Mouse (Mus musculus): Measurements from ENCODE around the gene Gm12695.

Gene Gm12695

DNA sequence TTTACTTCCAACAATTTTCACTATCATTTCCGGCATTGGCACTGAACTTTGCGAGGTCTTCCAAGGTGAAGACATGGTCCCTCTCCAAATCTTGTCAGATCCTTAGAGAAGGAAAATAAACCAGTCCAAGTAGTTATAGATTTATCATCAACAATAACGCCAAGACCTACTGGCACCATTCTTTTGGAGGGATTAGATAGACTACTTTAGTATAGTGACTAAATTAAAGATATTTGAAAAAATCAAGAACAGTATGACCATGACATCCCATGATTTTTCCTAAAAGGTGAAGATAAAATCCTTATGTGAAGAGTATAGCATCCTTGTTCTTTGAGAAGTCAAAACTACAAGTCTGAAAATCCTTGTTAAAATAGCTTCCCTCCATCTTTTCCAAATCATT, at the start of gene Gm12695:
Gene Gm12695 (minus strand): TSS at position 101 of the 400 bp plus-strand sequence.
- in situ Hi-C loops (cut with MboI, MseI), result no loop called here

DNA sequence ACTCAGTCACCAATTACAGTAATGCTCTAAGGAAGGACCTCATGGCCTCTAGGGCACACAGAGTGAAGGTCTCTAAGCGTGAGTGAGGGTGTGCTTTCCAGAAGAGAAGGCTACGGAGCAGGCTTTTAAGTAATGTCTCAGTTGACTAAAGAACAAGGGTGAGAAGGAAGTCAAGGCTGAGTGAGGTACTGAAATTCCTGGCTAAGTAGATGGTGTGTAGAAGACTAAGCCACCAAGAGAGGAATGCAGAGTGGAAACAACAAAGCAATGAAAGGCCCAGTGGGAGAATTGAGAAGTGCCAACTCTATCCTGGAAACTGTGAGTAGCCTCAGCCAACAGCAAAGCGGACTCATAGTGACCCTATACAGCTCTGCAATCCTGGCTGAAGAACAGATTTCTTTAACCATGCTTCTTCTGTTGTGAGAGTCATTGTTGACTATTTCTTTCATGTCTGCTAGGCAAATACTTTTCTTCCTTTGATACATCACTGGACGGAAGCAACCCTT, 40.6 kb upstream of the Gm12695 start:
- in situ Hi-C loops (cut with MboI, MseI), result no loop called here

DNA sequence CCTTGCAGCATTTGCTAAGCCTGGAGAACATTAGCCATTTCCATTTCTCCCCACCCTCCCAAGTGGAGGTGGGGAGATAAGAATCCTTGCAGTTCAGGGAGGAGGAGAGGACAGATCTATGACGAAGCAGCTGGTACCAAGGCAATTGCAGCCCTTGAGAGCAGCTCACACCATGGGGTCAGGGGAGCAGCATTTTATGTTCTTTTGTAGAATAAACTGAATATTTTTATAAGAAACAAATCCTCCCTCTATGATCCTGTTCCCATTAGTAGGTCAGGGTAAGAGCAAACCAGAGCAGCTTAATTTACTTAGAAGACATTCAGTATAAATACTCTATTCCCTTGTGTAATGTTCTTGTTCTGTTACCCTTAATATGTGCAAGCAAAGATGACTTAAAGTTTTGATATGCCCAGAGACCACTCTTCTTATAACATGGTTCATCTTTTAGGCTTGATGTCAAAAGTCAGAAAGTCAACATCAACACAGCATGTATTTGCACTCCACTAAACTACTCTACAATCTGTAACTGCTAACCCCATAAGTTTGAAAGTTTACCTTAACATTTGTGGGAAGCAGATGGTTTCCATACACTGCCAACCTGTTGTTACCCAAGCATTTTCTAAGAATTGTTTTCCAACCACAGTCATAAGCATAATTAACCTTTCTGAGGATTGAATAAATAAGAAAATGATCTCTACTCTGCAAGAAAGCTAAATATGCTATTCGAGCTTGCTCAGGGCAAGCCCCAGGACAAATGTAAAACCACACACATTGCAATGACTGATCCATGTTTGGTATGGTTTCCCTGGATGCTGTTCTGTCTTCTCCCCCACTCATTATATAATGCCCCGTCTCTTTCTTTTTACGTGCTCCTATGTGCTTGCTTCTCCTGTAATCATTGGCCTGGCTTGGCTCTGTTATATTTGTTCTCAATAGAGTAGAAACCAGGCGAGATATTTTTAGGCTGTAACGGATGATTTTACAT, 22.1 kb upstream of the Gm12695 start:
- in situ Hi-C loops (cut with MboI, MseI), result no loop called here

DNA sequence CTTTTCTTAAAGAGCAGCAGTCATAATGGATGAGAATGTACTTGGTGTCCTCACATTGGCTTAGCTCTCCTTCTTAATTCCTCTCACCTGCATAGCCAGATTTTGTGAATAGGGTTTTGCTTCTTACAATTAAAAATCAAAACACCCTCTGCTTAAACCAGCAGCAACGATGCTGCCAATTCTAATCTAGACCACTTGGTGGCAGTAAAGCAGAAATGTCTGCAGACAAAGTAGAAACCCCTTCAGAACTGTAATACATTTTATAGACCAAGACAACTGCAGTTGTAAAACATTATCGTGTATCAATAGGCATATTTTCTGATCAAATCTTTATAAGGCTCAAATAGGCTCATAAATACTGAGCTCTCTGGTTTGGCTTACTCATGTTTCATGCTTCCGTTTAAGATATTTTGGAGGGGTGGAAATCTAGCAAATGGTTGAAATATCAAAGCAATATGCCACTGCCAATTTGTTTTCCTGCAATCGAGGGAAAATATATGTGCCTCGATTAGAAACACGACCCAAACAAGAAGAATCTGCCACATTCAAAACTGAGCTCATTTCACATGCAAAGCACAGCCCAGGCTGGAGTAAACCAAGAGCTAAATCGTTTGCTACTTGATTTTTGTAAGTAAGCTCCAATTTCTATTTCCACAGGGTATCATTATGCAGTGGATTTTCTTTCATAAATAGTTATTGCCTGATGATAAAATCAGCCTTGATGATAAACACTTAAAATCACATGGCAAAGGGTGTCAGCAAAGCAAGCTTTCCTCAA, 14.6 kb upstream of the Gm12695 start:
- in situ Hi-C loops (cut with MboI, MseI), result no loop called here

DNA sequence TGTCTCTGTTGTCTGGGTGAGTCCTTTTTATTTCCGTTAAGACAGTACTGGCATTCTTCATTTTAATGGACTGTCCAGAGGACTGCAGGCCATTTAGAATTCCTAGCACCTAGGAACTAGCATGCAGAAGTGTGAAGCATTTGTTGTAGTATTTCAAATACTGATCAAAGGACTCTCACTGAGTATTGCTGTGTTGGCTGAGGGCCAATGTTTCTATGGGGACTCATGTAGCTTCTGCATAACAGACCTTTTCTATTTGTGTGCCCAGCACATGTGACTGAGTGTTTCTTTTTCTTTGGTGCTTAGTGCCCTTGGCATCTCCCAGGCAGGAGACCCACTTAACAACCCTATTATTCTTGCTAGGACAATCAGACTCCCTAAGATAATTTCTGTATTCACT, 12.6 kb upstream of the Gm12695 start:
- in situ Hi-C loops (cut with MboI, MseI), result no loop called here

DNA sequence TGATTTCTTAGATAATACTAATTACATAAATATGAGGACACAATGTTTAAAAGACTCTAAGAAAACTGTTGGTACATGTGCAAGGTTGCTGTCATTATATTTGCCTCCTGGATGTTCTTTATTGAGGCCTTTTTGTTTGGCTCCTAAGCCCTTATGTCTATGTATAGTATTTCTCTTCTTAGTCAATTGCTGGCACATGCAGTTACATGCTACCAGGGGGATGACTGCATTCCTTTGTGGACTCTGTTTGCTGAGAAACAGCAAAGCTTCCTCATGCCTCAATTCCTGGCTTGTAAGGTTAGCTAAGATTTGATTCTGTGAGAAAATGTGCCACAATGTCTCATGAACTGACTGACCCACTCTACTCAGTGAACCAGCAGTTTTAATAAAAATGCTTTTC, 6.3 kb upstream of the Gm12695 start:
- in situ Hi-C loops (cut with MboI, MseI), result no loop called here

DNA sequence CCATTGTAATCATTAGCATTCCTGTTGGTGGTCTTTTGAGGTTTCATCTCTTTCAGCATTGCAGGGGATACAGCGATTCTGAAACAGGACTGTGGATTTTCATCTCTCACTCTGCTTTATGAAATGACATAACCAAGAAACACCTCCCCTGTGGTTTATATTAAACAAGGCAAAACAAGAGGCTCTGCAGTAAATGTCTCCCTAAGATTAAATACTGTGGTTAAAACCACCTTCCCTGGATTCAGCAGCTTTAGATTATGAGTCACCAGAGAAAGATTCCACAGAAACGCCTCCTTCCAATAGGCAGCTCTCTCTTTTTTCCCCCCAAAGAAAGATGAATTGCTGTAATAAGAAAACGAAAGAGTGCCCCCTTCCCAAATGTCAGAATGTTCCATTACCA, 4.9 kb upstream of the Gm12695 start:
- in situ Hi-C loops (cut with MboI, MseI), result no loop called here

DNA sequence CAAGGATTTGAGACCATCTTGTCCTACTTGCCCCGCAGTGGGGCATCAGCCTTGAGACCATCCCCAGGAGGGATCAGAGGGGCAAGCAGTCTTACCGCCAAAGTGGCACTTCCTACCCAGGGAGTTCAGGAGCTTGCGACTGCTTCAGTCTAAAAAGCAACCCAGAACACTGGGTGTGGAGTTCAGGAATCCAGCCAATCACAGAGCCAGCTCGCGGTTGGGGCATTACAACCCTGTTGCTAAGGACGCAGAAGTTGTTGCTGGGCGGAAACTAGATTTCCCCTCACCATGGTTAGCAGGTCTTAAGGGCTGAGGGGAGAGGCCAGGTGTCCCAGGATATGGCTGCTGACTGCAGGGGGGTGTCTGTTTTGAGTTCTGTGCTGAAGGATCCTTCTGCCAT, 1.6 kb upstream of the Gm12695 start:
- in situ Hi-C loops (cut with MboI, MseI), result no loop called here

DNA sequence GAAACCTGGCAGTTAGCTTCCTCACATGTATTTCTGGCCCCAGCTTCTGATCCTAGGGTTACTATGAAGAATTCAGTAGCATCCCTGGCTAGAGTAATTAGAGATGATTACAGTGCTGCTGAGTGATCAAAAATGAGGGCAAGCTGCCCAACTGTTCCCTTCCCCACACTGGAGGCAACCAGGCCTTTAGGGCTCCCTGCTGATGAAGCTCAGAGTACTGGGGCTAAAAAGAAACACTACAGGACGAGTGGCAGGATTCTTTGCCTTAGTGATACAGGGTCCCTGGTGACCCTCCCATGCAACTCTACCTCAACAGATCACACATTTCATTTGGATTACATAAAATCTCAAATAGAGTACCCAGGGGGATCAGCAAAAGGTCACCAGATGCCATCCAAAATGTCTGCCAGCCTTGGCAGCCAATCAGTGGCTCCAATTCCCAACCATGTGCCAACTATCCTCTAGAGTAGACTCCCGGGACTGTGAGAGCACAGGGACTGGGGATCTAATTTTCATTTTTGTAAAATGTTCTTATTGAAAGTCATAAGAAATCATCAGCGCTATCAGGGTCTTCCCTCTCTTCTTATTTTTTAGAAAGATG, 11.9 kb downstream of the Gm12695 start:
- in situ Hi-C loops (cut with MboI, MseI), result no loop called here

DNA sequence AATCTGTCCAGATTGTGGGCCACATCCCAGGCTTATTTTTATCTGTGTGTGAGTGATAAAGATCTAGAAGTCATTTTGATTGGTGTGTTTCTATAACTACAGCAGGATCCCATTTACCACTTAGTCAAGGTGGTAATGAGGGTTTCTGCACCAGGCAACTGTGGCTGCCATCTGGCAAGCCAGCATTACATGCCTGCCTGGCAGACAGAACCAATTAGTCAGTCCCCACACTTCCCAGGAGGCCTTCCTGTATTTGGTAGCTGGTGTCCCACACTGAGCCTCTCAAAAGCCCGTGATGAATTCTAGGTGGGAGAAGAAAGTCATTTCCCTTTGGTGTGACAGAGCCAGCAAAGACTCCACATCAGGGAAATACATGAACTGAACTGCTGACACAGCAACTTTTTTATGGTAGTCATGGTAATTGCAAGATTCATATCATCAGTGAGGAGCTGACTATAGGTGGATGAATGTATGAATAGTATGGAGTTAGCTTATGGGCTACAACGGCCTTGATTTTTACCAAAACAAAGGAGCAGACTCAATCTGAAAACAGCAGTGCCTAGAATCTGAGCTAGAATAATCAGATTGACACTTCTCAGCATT, 18.5 kb downstream of the Gm12695 start:
- in situ Hi-C loops (cut with MboI, MseI), result no loop called here

DNA sequence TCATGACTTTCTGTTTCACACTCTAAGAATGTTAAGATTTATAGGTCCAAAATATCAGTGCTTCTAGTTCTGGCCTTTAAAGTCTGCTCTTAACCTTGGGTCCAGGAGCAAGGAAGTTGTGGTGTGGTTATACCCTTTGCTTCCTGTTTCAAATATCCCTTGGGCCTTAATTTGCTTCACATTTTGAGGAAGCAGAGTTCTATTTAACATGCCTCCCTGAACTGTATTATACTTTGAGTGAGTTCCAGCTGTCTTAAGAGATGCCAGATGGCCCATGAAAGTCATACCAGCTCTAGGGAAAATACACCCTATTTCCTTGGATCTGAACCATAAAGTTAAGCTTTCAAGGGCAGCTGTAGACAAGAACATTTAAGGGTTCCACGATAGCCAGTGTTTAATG, 33.0 kb downstream of the Gm12695 start:
- in situ Hi-C loops (cut with MboI, MseI), result no loop called here

DNA sequence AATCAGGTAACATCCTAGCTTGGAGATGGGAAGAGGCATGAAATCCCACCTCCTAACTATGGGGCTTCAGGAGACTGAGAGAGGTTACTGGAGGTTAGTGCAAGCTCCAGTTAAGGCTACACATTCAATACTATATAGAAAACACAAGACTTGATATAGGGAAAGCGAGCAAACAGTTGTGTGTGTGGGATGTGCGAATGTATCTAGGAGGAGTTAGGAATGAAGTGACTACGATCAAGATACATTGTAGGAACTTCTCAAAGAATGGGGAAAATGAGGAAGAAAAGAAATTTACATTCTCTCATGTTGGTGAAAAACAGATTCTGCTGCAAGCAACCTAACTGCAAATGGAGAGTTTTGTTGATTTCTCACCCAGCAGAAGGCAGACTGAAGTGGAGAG, 44.5 kb downstream of the Gm12695 start:
- in situ Hi-C loops (cut with MboI, MseI), result no loop called here

DNA sequence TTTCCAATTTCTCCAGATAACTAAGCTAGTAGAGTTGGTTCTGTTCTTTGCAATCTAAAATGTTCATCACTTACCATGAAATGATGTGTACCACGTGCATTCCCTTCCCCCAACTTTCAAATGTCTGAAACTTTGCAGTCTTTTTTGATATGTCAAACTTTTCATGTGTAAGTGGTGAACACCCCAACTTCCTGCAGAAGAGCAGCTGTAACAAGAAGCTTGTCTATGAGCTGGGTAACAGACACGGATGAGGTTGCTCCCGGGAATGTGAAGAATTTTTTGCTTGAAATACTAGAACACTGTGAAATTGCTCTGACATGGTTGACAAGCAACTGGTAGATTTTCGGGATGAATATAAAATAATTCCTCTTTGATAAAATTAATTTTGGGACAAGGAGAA, 55.7 kb downstream of the Gm12695 start:
- in situ Hi-C loops (cut with MboI, MseI), result no loop called here

DNA sequence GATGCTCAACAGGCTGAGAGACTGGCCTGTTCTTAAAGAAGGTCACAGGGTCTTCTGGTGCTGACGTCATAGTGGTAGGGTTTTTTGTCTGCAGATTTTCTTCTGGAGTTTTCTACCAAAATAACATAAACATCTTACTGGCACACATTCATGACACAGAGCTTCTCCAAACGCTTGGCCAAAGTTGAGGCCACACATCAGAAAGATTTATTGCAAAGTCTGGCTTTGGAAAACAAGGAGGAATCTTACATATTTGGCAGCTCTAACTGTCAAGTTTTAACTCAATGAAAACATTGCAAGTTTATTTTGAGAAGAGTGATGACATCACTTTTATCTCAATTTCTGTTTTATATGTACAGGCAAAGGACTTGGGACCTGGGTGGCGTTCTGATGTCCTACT, 56.8 kb downstream of the Gm12695 start:
- in situ Hi-C loops (cut with MboI, MseI), result no loop called here

DNA sequence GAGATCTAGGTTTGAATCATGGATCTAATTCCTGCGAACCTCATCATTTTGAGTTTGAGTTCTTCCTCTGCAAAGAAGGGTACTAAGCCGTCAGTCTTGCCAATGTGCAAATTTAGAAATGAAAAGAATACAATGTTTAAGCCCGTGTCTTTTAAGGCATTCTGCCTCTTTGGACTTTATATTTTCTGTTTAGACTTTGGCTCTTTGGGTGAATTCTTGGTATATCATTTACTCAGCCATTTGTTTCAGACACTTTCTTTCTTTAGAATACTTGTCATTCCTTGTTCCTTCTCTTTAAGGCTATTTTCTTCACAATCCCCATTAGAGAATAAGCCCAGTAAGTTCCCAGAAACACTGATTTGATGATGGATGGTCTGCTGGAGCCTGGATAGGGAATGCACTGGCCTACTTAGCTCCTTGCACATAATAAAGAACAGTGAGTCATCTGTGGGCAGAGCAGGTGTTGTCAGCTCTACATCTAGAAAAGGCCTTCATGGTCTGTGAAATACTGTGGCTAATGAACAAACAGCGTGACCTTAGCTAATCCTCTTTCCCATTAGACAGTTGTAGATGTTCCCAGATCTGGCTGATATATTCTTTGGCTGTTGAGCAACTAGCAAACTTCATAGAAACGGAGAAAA, 59.5 kb downstream of the Gm12695 start:
- in situ Hi-C loops (cut with MboI, MseI), result no loop called here

DNA sequence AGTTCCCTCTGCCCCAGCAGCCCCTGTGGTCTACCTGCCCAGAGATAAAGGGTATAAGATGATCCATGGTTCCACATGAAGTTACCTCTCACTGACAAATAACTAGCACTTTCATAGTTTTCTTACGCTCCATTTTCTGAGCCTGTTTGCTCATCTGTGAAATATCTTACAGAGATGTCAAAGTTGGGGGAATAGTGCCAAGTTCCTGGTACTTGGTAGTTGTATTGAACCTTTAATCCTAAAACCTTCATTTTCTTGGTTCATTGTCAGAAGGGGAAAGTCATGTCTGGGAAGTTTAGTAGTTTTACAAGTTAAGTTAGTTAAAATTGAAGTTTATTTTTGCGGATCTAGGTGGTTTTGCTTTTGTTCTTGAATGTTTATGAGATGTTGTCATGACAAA, 62.7 kb downstream of the Gm12695 start:
- in situ Hi-C loops (cut with MboI, MseI), result loop anchor here (25.0 kb wide), 1 partner anchor 990 kb away; no protein-coding TSS in a partner anchor

DNA sequence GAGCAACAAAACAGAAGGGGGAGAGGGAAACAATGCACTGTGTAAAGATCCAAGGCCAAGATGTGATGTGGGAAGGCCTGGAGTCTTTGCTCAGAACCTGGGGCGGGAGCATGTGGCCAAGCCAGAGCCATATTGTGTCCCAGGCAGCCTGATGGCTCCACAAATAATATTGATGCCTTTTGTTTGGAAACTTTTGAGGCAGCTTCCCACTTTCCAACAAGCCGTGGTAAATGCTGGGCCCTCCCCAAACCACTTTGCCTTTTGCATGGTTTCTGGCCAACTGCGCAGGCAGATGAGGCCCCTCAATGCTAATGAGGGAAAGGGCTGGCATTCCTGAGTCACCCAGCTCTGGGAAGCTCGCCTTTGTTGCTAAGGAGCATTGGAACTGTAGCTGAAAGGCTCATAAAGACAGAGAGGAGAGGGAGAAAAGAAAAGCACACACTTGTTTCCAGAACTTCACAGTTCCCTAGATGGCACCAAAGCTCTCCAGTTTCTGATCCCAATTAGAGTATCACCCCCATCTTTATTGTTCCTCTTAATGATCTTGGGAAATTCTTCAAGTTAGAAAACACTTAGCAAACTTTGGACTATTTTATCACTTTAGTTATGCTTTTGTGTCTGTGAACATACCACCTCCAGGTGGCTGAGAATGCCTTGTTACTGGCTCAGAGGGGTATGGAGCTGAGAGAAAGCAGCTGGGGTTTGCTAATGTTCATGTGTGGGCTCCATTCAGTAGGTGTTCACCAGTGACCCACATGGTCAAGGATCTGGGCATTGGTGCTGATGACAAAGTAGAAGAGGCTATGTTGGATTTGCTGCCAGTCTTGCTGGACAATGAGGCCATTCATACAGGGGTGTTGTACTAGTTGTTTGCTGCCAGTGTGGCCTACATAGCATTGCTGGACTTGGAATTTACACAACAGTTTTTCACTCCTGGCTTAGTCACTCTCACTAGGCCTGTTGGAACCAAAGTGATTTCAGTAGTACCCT, 65.7 kb downstream of the Gm12695 start:
- in situ Hi-C loops (cut with MboI, MseI), result loop anchor here (25.0 kb wide), 1 partner anchor 993 kb away; no protein-coding TSS in a partner anchor

DNA sequence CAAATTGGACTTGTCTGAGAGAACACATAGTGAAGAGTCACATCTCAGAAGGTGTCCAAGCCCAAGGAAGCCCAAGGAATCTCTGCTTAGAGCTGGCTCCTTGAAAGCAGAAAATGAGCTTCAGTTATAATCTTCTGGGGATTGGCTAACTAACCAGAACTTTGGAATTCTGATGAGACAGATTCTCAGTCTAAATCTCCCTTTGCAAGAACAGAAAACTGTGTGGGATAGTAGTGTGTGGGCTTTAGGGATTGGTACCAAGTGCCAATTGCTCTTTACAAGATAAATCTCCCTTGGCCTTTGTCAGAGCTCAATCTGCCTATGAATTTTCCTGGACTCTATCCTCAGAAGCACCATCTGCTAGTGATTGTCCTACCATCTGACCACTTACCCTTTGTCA, 66.5 kb downstream of the Gm12695 start:
- in situ Hi-C loops (cut with MboI, MseI), result loop anchor here (25.0 kb wide), 1 partner anchor 994 kb away; no protein-coding TSS in a partner anchor

DNA sequence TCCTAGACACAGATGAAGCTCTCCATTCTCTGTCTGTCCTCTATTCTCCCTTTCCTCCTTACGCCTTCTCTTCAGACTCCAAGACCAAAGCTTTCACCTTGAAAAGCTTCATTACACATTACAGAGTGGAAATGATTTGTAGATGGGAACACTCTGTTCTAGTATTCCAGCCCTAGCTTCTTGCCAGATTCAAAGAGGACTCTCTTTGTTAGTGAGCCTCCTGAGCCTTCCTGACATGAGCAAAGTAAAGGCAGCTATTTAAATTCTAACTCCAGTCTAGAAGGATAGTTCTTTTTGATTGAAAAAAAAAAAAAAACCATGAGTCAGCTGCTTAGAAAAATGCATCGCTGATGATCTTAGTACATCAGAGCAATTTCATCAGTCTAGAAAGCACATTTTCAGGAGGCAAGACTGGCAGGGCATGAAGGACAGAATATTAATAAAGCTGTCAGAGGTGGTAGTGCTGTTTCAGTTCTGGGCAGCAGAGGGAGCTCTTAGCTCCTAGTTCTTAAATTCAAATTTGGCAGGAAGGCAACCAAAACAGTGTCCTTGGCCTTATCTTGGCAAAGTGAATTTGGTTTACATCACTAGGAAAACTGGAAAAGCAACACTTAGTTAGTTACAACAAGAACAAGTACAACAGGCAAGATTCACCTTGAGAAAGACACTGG, 79.6 kb downstream of the Gm12695 start:
- in situ Hi-C loops (cut with MboI, MseI), result loop anchor here (25.0 kb wide), 1 partner anchor 1007 kb away; no protein-coding TSS in a partner anchor

All from T-helper 1 cell (primary cell).